Mouse (Mus musculus) frontal cortex, postnatal 25 days (tissue): Measurements from ENCODE around the gene Cxcr4.
"Not testable (repeated sequence)": the region's sequence is repeated elsewhere in the genome, so short reads cannot be mapped to it uniquely, and the experiment has no call there.

Experiments
- DNase-seq, 2 experiments: peaks; one replicate each; pipeline ENCODE4 v3.0.0; 2022; ENCODE audit warnings: low spot score in 2 of 2

Gene Cxcr4

GRCm38 (mm10) chr1:128600549-128600948 is 8.5 kb upstream of the Cxcr4 start:
- DNase-seq: no peak

GRCm38 (mm10) chr1:128597209-128597782 is 5.2 kb upstream of the Cxcr4 start:
- DNase-seq: no peak

GRCm38 (mm10) chr1:128595528-128595927 is 3.4 kb upstream of the Cxcr4 start:
- DNase-seq: no peak

- no peak for DNase-seq
Observed at GRCm38 (mm10) chr1:128595105-128595420, 3.0 kb upstream of the Cxcr4 start.

- DNase-seq: no peak
Observed at GRCm38 (mm10) chr1:128594353-128595104, 2.4 kb upstream of the Cxcr4 start.

- peak; percentile 27 to 32 for DNase-seq
Observed at GRCm38 (mm10) chr1:128592961-128593501, 938 bp upstream of the Cxcr4 start.

GRCm38 (mm10) chr1:128591721-128592210 is 327 bp downstream of the Cxcr4 start:
- no peak for DNase-seq

GRCm38 (mm10) chr1:128590816-128591720 is 1.0 kb downstream of the Cxcr4 start:
- peak in 1 of 2 experiments; percentile 13 for DNase-seq

GRCm38 (mm10) chr1:128590011-128590410 is 2.1 kb downstream of the Cxcr4 start:
- no peak for DNase-seq

- no peak for DNase-seq
Observed at GRCm38 (mm10) chr1:128589488-128589887, 2.6 kb downstream of the Cxcr4 start.

GRCm38 (mm10) chr1:128588337-128588736 is 3.8 kb downstream of the Cxcr4 start:
- DNase-seq: no peak

- DNase-seq: no peak
Observed at GRCm38 (mm10) chr1:128586928-128587780, 4.9 kb downstream of the Cxcr4 start.

GRCm38 (mm10) chr1:128586162-128586927 is 5.7 kb downstream of the Cxcr4 start:
- DNase-seq: no peak

GRCm38 (mm10) chr1:128585396-128586161 is 6.5 kb downstream of the Cxcr4 start:
- no peak for DNase-seq

- DNase-seq: not testable (repeated sequence)
Observed at GRCm38 (mm10) chr1:128584716-128585115, 7.4 kb downstream of the Cxcr4 start.

- DNase-seq: no peak
Observed at GRCm38 (mm10) chr1:128583279-128583872, 8.7 kb downstream of the Cxcr4 start.

- no peak for DNase-seq
Observed at GRCm38 (mm10) chr1:128580321-128580720, 11.8 kb downstream of the Cxcr4 start.

- DNase-seq: no peak
Observed at GRCm38 (mm10) chr1:128578454-128578853, 13.6 kb downstream of the Cxcr4 start.

- DNase-seq: no peak
Observed at GRCm38 (mm10) chr1:128575096-128575495, 17.0 kb downstream of the Cxcr4 start.
